Mouse (Mus musculus) C2C12 (cell line): ENCODE results near the gene Dixdc1. TPM values are rescaled to one million over a fixed set of nuclear protein-coding genes. Genes with fewer than 3 reads are reported as not detected.
A peak's percentile ranks its signal among the peaks of the same experiment; 100 is the strongest.

Experiments
- H3K27me3 ChIP-seq: one replicate; pipeline ENCODE4 v1.6.1; 2011; ENCODE audit not compliant: control insufficient read depth, insufficient read depth, insufficient read length
- H3K36me3 ChIP-seq: one replicate; pipeline ENCODE4 v1.6.1; 2011; ENCODE audit not compliant: control insufficient read depth, insufficient read depth
- H3K4me3 ChIP-seq: one replicate; pipeline ENCODE4 v1.5.1; 2011; ENCODE audit warnings: mild to moderate bottlenecking, control low read depth; ENCODE audit not compliant: poor library complexity, insufficient read depth, severe bottlenecking
- H3K79me2 ChIP-seq: one replicate; pipeline ENCODE4 v1.6.1; 2011; ENCODE audit not compliant: control insufficient read depth, insufficient read depth
- H3K79me3 ChIP-seq: one replicate; pipeline ENCODE4 v1.6.1; 2011; ENCODE audit warnings: low read depth, control low read depth
- H3ac ChIP-seq: one replicate; pipeline ENCODE3; 2011; ENCODE audit warnings: low read depth; ENCODE audit not compliant: control insufficient read depth, insufficient read length
- CEBPB ChIP-seq: IDR thresholded peaks from one replicate; pipeline ENCODE4 v1.6.1; 2011; ENCODE audit warnings: low read depth, mild to moderate bottlenecking, control low read depth, moderate library complexity
- CTCF ChIP-seq: IDR thresholded peaks from one replicate; pipeline ENCODE4 v1.5.1; 2011; ENCODE audit not compliant: control insufficient read depth, insufficient read depth, insufficient read length
- FOSL1 ChIP-seq: IDR thresholded peaks from one replicate; pipeline ENCODE4 v1.8.0; 2011; ENCODE audit warnings: mild to moderate bottlenecking, low read length; ENCODE audit not compliant: poor library complexity, insufficient read depth, severe bottlenecking
- MAX ChIP-seq: IDR thresholded peaks from one replicate; pipeline ENCODE4 v1.6.1; 2011; ENCODE audit warnings: mild to moderate bottlenecking, control low read depth
- MYOD1 ChIP-seq: IDR thresholded peaks from one replicate; pipeline ENCODE4 v1.6.1; 2011; ENCODE audit warnings: low read depth; ENCODE audit not compliant: control insufficient read depth, insufficient read length
- MYOG ChIP-seq: IDR thresholded peaks from one replicate; pipeline ENCODE4 v1.6.1; 2011; ENCODE audit not compliant: control insufficient read depth, insufficient read length; ENCODE audit errors: extremely low read depth
- USF1 ChIP-seq: IDR thresholded peaks from one replicate; pipeline ENCODE4 v1.6.1; 2011; ENCODE audit warnings: low read depth, mild to moderate bottlenecking, control low read depth, moderate library complexity
- polyA plus RNA-seq: library from polyadenylated mRNA; unstranded; fragments of >200 nt; fragmentation: generic; extraction: Trizol; gene quantifications from one replicate; pipeline ENCODE4 v1.2.1, GENCODE M21; 2012; ENCODE audit warnings: missing spikeins

The Dixdc1 gene
- polyA plus RNA-seq, 1 experiment: 1.2 TPM

DNA sequence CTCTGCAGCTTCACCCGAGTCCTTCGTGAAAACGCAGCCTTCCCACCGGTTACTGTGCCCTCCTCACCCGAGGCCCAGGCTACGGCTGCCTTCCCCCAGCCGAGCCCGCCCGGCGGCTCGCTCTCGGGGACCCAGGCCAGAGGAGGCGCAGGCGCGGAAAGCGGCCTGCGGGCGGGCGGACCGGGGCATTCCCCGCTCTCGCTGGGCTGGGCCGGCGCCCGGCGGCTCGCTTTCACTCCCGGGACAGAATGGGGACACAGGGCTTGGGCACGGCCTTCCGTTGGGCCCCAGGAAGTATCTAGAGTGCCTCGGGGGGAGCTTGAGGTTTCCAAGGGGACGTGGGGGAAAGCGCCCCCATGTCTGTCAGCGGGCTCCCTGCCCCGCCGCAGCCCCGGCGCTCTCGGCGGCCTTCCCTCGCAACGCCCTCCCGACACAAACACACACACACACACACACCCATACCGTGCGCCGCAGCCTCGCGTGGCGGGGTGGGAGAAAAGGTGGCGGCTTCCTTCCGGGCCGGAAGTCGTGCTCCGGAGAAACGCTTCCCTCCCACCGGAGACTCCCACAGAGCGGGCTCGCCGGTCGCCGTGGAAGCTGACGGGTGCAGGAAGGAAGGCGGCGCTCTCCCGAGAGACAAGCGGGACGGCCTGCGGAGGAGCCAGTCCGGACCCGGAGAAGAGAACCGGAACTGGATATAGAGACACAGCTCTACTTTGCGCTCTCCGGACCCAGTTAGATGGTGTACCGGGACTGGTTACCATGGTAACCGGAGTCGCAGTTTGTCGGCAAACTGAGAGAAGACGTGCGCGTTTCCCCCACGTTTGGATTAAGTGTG lies 122.3 kb downstream of the Dixdc1 start, which contains the start of the genes Pih1d2 and Nkapd1:
Gene Pih1d2 (plus strand): TSS at position 556 of the 838 bp plus-strand sequence.
Gene Nkapd1 (minus strand): TSS at position 699 of the 838 bp plus-strand sequence.
- peaks cover 32% of the 10 kb centered on the region for H3K79me3 ChIP-seq
- H3K4me3 ChIP-seq: peak within 1 kb of the TSS; percentile 78
- H3ac ChIP-seq: peak within 1 kb of the TSS; percentile 82
- no peaks in the 10 kb centered on the region for H3K27me3 ChIP-seq
- peak; percentile 55 for TF ChIP-seq MAX
- no peak for TF ChIP-seq FOSL1
- H3K36me3 ChIP-seq: peaks cover 38% of the 10 kb centered on the region
- H3K79me2 ChIP-seq: peaks cover 51% of the 10 kb centered on the region

DNA sequence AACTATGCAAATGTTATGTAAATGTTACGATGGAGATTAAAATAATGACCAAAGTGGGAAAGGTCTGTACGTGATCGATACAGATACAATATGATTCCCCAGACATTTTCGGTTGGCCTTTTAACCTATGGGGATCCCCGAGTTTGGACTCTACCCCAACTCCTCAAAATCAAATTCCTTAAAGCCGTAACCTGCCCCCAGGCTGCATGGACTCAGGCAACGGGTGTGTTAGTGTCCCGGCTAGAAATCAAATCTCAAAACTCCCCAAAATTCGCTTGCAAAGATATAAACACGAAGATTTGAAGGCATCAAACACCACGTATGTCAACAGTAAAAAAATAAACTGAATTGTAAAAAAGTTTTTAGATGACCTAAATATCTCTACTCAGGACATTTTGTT lies 123.2 kb downstream of the Dixdc1 start:
- Histone ChIP-seq H3K79me2 (peaks cover 58% of the 10 kb centered on the region), H3K27me3 (no peaks in the 10 kb centered on the region), H3K4me3 (peak overlapping the region; percentile 78), H3K79me3 (peaks cover 33% of the 10 kb centered on the region), H3ac (peak overlapping the region; percentile 82), H3K36me3 (peaks cover 39% of the 10 kb centered on the region)
- no peak for TF ChIP-seq MYOG
- TF ChIP-seq CEBPB: no peak
- no peak for TF ChIP-seq MYOD1
- no peak for TF ChIP-seq USF1
- TF ChIP-seq MAX: no peak
- TF ChIP-seq CTCF: no peak
- no peak for TF ChIP-seq FOSL1

Other genes starting within 250 kb of the Dixdc1 start
- gene Plet1, start 245.0 kb downstream of the Dixdc1 start, polyA plus RNA-seq: 0.35 TPM
- 11.0 TPM for gene Pts, start 210.8 kb downstream of the Dixdc1 start, polyA plus RNA-seq
- gene Il18, start 184.7 kb downstream of the Dixdc1 start, polyA plus RNA-seq: 0.81 TPM
- gene Bco2, start 184.3 kb downstream of the Dixdc1 start, polyA plus RNA-seq: 0.02 TPM
- not detected for gene Tex12, start 178.2 kb downstream of the Dixdc1 start, polyA plus RNA-seq
- 244 TPM for gene Sdhd, start 135.7 kb downstream of the Dixdc1 start, polyA plus RNA-seq
- gene Timm8b, start 135.6 kb downstream of the Dixdc1 start, polyA plus RNA-seq: 195 TPM
- 2.5 TPM for gene Pih1d2, start 122.2 kb downstream of the Dixdc1 start, polyA plus RNA-seq
- 3.6 TPM for gene Nkapd1, start 122.1 kb downstream of the Dixdc1 start, polyA plus RNA-seq
- 42.1 TPM for gene Dlat, start 79.7 kb downstream of the Dixdc1 start, polyA plus RNA-seq
- 1.3 TPM for gene 2310030G06Rik, start 7.0 kb upstream of the Dixdc1 start, polyA plus RNA-seq
- gene Cryab, start 11.8 kb upstream of the Dixdc1 start, polyA plus RNA-seq: 224 TPM
- 36.4 TPM for gene Hspb2, start 12.8 kb upstream of the Dixdc1 start, polyA plus RNA-seq
- gene Fdxacb1, start 28.7 kb upstream of the Dixdc1 start, polyA plus RNA-seq: 4.4 TPM
- 23.0 TPM for gene Alg9, start 35.5 kb upstream of the Dixdc1 start, polyA plus RNA-seq
- gene 1110032A03Rik, start 36.0 kb upstream of the Dixdc1 start, polyA plus RNA-seq: 4.8 TPM
- 26.7 TPM for gene Ppp2r1b, start 105.8 kb upstream of the Dixdc1 start, polyA plus RNA-seq